Mouse (Mus musculus) kidney, postnatal 0 days (tissue): ENCODE measurements around the gene Gm49355. TPM values are rescaled to one million over a fixed set of nuclear protein-coding genes. Genes with fewer than 3 reads are reported as not detected.

Source experiments
- ATAC-seq: fragments of 200-750 bp; cut with Nextera tagmentation; replicated peaks from 2 replicates; pipeline ENCODE4 v1.8.0; 2017; ENCODE audit warnings: low read depth, moderate number of reproducible peaks, moderate TSS enrichment, moderate library complexity; ENCODE audit not compliant: low FRiP score
- DNase-seq: peaks from one replicate; pipeline ENCODE4 v3.0.0-alpha.2; 2016; ENCODE audit warnings: low spot score
- H3K27ac ChIP-seq: fragments of 300-500 bp; sonication (generic); 2 replicates; pipeline ENCODE4 v1.5.1; 2014; ENCODE audit warnings: mild to moderate bottlenecking
- H3K27me3 ChIP-seq: fragments of 300-500 bp; sonication (generic); 2 replicates; pipeline ENCODE4 v1.6.1; 2014; ENCODE audit warnings: low read length, mixed read lengths; ENCODE audit not compliant: insufficient read depth
- H3K36me3 ChIP-seq: fragments of 300-500 bp; sonication (generic); 2 replicates; pipeline ENCODE4 v1.6.1; 2014; ENCODE audit warnings: low read length, mixed read lengths; ENCODE audit not compliant: insufficient read depth
- H3K4me1 ChIP-seq: fragments of 300-500 bp; sonication (generic); replicated peaks from 2 replicates; pipeline ENCODE4 v1.6.1; 2014; ENCODE audit warnings: antibody characterized with exemption, low read length, mixed read lengths; ENCODE audit not compliant: insufficient read depth
- H3K4me2 ChIP-seq: fragments of 300-500 bp; sonication (generic); 2 replicates; pipeline ENCODE4 v1.6.1; 2014; ENCODE audit warnings: mild to moderate bottlenecking, low read length, moderate library complexity, mixed read lengths
- H3K4me3 ChIP-seq: fragments of 300-500 bp; sonication (generic); replicated peaks from 2 replicates; pipeline ENCODE4 v1.5.1; 2014; ENCODE audit warnings: low read depth, low read length
- H3K9ac ChIP-seq: fragments of 300-500 bp; sonication (generic); 2 replicates; pipeline ENCODE4 v1.6.1; 2014; ENCODE audit warnings: low read depth, low read length
- H3K9me3 ChIP-seq: fragments of 300-500 bp; sonication (generic); replicated peaks from 2 replicates; pipeline ENCODE4 v1.6.1; 2016; ENCODE audit warnings: low read length, inconsistent platforms, mixed read lengths
- CTCF ChIP-seq: IDR thresholded peaks from 2 replicates; pipeline ENCODE4 v1.5.1; 2016; ENCODE audit warnings: antibody characterized with exemption, low read depth, mild to moderate bottlenecking, moderate library complexity
- WGBS: fragments of 180-500 bp; shearing (Covaris S2); extraction: QIAGEN DNeasy Blood & Tissue Kit; methylation state at CpG from one replicate; pipeline ENCODE4 v1.1.7; 2014; 5-methylcytosine and 5-hydroxymethylcytosine counted together
- polyA plus RNA-seq: library from polyadenylated mRNA; unstranded; fragments of >200 nt; fragmentation: Nextera tagmentation; extraction: Ambion mirVana; gene quantifications from 2 replicates; pipeline ENCODE4 v1.2.1, GENCODE M21; 2015

The Gm49355 gene
- polyA plus RNA-seq, 1 experiment from 2014 or later = 0.21 TPM

DNA sequence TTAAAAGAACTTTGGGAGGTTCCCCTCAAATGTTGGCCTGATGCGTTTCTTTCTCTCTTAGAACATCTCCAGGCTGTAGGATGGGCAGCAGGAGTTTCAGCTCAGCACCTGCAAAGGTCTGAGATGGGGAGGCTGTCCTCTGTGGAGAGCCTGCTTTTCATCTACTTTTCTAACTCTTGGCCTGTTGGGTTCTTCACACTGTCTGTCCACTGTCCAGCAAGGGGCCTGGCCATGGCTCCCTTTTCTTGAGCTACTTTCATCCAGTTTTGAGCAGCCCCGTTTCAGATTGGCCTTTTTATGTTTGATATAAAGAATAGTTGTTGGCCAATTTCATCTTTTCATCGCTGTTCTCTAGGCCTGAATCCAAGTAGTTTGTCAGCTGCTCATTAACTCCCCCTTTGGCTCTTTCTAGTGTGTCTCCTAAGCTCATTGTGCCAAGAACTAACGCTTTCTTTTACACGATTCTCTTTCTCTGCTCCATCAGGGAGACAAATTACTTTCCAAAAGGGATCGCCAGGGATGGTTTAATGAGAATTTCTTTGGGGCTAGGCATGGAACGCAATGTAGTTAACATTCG is 53.7 kb downstream of the Gm49355 start:
- DNase-seq (no peak), ATAC-seq (no peak)
- whole genome bisulfite sequencing = 8% methylated on average over 8 of the region's 8 CpGs
- H3K4me1 ChIP-seq = no peaks in the 10 kb centered on the region
- no peak overlapping the region for H3K9ac ChIP-seq
- no peak overlapping the region for H3K4me2 ChIP-seq
- H3K9me3 ChIP-seq = no peaks in the 10 kb centered on the region
- H3K36me3 ChIP-seq = no peaks in the 10 kb centered on the region
- no peak overlapping the region for H3K27ac ChIP-seq
- no peak for TF ChIP-seq CTCF
- no peak overlapping the region for H3K4me3 ChIP-seq
- peaks cover 65% of the 10 kb centered on the region for H3K27me3 ChIP-seq

DNA sequence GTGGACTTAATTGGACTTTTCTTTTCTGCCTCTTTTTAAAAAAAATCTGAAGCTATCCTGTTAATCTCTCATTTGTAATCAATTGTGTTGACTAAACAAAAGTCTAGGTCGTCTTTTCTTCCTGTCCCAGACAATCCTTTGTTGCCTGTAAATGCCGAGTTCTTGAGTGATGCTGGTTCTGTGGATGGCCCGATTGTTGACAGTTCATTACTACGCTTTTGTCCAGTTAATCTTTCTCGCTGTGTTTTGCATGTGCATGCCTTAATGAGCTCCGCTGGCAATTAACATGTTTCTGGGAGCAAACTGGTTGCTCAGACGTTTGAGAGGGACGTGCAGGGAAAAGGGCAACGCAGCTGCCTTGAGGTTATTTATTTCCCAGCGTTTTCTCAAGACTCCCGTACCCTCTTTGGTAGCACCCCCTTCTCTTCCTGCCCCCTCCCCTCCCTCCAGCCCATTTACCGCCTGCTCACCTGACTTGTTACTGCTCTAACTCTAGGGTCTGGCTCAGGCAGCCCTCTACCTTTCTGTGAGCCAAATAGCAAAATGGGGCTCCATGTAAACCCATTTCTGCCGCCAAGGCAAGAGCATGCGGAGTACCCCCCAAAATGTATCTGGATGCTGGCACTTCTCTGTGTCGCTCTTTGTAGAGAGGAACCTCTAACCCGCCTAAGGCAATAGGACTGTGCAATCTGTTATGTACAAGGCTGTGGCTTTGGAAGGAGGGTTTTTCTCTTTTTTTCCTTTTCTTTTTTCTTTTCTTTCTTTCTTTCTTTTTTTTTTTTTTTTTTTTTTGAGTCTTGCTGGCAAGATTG is 54.4 kb downstream of the Gm49355 start:
- TF ChIP-seq CTCF = no peak
- DNase-seq = no peak

DNA sequence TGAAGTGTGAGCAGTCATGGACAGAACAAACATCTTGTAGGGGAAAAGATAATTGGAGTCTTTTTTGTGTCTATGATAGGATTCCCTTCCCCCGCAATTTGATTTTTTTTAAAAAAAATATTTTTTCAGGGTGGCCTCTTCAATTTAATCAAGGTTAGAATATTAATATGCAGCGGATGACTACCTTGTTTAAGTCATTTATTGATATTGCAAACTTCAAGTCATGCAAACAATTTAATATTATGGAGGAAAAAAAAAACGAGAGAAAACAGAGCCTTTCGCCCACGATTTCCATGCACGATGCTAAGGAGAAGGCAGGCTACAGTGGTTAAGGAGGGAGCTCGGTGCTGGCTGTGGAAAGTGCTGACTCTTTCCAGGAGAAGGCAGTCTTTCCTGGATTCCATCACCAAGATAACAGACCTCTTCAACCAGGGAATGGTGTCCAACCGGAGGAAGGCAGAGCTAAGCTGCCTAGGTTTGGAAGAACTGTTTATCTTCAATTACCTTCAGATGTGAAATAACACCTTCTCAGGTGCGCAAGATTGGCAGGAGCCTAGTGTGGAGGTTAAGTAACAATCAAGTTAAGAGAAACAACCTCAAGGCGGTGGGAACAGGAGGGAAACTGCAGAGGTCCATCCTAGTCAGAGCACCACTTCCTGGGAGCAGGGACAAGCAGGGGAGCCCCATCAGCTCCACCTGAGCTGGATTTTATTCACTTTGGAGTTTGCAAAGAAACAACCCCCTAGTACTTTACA is 55.2 kb downstream of the Gm49355 start:
- Histone ChIP-seq H3K27ac (no peak overlapping the region), H3K4me3 (no peak overlapping the region), H3K36me3 (no peaks in the 10 kb centered on the region), H3K9ac (no peak overlapping the region), H3K9me3 (no peaks in the 10 kb centered on the region), H3K27me3 (peaks cover 80% of the 10 kb centered on the region), H3K4me2 (no peak overlapping the region), H3K4me1 (no peaks in the 10 kb centered on the region)
- ATAC-seq (no peak), DNase-seq (no peak)
- WGBS = 4% methylated on average over 10 of the region's 10 CpGs
- no peak for TF ChIP-seq CTCF

More for the DNA sequence above, 54.4 kb downstream of the Gm49355 start:
- H3K36me3 ChIP-seq = no peaks in the 10 kb centered on the region
- ATAC-seq = no peak
- H3K9ac ChIP-seq = no peak overlapping the region
- no peaks in the 10 kb centered on the region for H3K4me1 ChIP-seq
- no peak overlapping the region for H3K27ac ChIP-seq
- 3% methylated on average over 16 of the region's 16 CpGs for WGBS
- H3K27me3 ChIP-seq = peaks cover 72% of the 10 kb centered on the region
- H3K4me2 ChIP-seq = no peak overlapping the region
- no peak overlapping the region for H3K4me3 ChIP-seq
- H3K9me3 ChIP-seq = no peaks in the 10 kb centered on the region

DNA sequence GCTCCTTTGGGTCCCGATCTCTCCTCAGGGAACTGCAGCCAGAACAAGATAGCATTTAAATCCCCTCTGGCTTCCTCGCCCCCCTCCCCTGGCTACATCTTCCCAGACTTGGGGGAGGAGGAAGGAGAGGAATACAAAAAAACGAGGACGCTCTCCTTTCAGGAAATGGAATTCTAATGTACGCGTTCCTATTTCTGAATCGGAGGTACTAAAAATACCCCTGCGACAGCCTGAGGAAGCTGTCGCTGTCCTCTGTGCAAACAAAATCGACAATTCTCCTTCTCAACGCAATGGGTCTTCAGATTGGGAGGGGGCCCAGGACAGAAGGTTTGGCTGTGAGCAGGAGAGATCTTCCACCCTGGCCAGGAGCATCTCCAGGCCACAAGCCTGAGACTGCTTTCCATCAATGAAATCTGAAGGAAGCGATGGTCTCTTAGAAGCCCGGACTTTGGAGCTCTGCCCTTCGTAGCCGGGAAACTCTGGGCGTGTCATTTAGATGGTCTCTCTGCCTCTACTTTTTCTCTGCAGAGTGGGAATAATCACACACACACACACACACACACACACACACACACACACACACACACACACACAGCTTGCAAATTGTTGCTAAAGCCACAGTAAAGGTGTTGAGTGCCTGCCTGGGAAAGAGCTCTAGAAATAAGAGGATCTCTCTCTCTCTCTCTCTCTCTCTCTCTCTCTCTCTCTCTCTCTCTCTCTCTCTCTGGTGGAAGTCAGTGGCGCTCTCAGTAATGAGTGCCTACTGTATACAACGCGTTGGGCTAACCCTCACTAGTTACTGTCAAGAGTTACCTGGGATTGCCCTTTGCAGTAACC is 56.7 kb downstream of the Gm49355 start:
- peaks cover 86% of the 10 kb centered on the region for H3K27me3 ChIP-seq
- no peak overlapping the region for H3K27ac ChIP-seq
- H3K4me3 ChIP-seq = peak overlapping the region; percentile 13; the same call in 1 of the 2 replicates
- ATAC-seq (no peak), DNase-seq (no peak)
- H3K9ac ChIP-seq = no peak overlapping the region
- WGBS = under 1% methylated on average over 19 of the region's 19 CpGs
- no peak for TF ChIP-seq CTCF
- 0 out of 2 replicates have a peak overlapping the region, but pooled peaks have one; percentile 14 for H3K4me2 ChIP-seq
- no peaks in the 10 kb centered on the region for H3K4me1 ChIP-seq
- no peaks in the 10 kb centered on the region for H3K9me3 ChIP-seq
- no peaks in the 10 kb centered on the region for H3K36me3 ChIP-seq

DNA sequence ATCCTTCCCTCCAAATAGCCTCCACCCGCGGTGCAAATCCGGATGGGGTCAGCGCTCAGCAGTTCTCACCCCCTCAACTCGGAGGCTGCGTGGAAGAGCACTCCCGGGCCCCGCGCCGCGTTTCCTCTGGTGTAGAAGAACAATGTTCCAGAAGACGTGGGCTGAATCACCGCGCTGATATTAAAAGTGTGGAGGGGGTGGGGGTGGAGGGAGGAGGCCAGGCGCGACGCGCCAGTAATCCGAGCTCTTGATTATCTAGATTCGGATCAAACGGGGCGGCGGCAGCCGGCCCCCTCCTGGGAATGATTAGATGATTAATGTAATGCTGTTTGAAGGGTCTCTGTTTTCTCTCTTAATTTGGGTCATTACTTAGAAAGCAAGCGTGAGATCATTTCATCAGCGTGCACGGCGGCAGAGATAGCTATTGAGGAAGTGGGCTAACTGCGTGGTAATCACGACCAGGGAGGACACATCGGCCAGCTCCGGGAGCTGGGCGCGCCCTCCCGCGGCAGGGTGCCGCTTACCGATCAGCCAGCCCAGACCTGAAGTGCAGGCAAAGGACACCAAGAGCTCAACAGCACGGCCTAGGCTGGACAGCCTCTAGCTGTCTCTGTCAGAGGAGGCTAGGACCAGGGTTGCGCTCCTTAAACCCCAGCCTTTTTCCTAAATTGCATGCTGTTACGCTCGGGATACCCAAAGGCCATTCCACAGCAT is 57.5 kb downstream of the Gm49355 start:
- WGBS = under 1% methylated on average over 42 of the region's 42 CpGs
- peaks cover 88% of the 10 kb centered on the region for H3K27me3 ChIP-seq
- ATAC-seq (no peak), DNase-seq (no peak)
- no peaks in the 10 kb centered on the region for H3K36me3 ChIP-seq
- no peaks in the 10 kb centered on the region; the same call in 1 of the 2 replicates for H3K4me1 ChIP-seq
- peak; percentile 23; the same call in 1 of the 2 replicates for TF ChIP-seq CTCF
- peak overlapping the region; percentile 14; the same call in 1 of the 2 replicates for H3K4me2 ChIP-seq
- peak overlapping the region; percentile 13; the same call in 1 of the 2 replicates for H3K4me3 ChIP-seq
- no peaks in the 10 kb centered on the region for H3K9me3 ChIP-seq
- no peak overlapping the region for H3K27ac ChIP-seq
- no peak overlapping the region for H3K9ac ChIP-seq
